Mouse (Mus musculus) MEL-GATA-1-ER (cell line): Measurements from ENCODE around the gene Apba1.

ENCODE experiments used
- DNase-seq: peaks from one replicate; pipeline ENCODE4 v3.0.0-alpha.2; 2012; ENCODE audit warnings: low read depth; ENCODE audit errors: extremely low read depth

Gene Apba1

GRCm38 (mm10) chr19:23968862-23969225 is 210.2 kb downstream of the Apba1 start:
- no peak for DNase-seq

GRCm38 (mm10) chr19:23970374-23970773 is 211.7 kb downstream of the Apba1 start:
- DNase-seq: no peak

GRCm38 (mm10) chr19:23971391-23971790 is 212.7 kb downstream of the Apba1 start:
- no peak for DNase-seq

- no peak for DNase-seq
Observed at GRCm38 (mm10) chr19:23972881-23973649, 214.4 kb downstream of the Apba1 start.

- DNase-seq: no peak
Observed at GRCm38 (mm10) chr19:23977901-23978443, 219.3 kb downstream of the Apba1 start.

GRCm38 (mm10) chr19:23980598-23980997 is 221.9 kb downstream of the Apba1 start:
- no peak for DNase-seq

- no peak for DNase-seq
Observed at GRCm38 (mm10) chr19:23984186-23984585, 225.5 kb downstream of the Apba1 start.

GRCm38 (mm10) chr19:23987291-23987690 is 228.6 kb downstream of the Apba1 start:
- DNase-seq: no peak

- DNase-seq: no peak
Observed at GRCm38 (mm10) chr19:23988166-23988565, 229.5 kb downstream of the Apba1 start.

- no peak for DNase-seq
Observed at GRCm38 (mm10) chr19:23995766-23996399, 237.2 kb downstream of the Apba1 start.
